Mouse (Mus musculus) v-Abl transformed pro-B cells (cell line): ENCODE results near the gene Pcca.

Experiments
- in situ Hi-C, 2 experiments: fragments of 400-800 bp; cut with MboI; formaldehyde crosslinking; loops; one replicate each; pipeline ENCODE4 v1.15.1; 2025; ENCODE audit not compliant: unreplicated experiment in 2 of 2

Pcca gene

DNA sequence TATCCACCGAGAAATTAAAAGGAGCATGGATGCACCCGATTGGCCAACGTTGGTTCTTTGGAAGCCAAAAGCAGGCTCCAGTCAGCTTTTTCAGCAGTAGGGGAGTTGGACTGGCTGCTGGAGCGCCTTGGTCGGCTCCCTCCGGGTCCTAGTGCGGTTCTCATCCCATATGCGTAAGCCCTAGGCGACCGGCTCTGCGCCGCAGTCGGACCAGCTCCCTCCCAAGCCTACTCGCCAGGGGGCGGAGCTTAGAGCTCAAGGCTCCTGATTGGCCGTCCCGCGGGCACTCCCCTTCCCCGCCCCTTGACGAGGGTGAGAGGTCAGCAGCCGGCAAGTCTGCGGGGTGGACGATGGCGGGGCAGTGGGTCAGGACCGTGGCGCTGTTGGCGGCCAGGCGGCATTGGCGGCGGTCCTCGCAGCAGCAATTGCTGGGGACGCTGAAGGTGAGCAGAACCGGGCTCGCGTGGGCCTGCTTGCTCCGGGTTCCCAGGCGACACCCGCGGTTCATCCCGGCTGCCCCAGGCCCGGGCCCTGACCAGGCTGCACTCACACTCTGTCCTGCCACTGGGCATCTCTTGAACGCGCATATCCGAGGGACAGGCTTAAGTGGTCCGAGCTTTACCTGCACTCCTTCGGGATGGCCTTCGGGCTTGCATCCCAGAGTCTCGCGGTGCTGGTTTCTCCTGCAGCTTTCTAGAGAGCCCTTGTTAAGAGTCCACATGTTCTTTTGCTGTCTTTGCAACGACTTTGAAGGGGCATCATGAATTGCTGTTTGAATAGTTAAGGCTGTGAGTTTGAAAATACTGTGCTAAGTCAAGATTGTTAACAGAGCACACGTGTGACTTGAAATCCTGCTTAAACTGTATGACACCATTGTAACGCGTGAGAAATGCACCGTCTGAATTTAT is at the start of gene Pcca:
Pcca (plus strand) TSS at position 308 of the 908 bp plus-strand sequence.
- in situ Hi-C loops, result no loop called here

DNA sequence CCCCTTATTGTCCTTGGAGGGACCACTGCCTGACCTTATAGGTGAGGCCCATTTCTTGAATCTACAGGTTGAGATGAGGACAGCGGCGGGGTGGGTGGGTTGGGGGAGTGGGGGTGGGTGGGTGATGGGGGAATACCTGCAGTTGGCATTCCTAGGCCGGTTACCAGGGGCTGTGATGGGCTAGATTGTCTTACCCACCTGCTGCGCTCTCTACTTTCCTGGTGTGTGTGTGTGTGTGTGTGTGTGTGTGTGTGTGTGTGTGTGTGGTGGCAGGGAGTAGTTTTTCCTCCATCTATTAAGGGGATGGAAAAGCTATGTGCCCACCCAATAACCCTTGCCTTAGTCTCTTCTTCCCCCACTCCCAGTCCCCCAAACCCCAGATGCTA is 49.7 kb upstream of the Pcca start:
- in situ Hi-C loops, result no loop called here

DNA sequence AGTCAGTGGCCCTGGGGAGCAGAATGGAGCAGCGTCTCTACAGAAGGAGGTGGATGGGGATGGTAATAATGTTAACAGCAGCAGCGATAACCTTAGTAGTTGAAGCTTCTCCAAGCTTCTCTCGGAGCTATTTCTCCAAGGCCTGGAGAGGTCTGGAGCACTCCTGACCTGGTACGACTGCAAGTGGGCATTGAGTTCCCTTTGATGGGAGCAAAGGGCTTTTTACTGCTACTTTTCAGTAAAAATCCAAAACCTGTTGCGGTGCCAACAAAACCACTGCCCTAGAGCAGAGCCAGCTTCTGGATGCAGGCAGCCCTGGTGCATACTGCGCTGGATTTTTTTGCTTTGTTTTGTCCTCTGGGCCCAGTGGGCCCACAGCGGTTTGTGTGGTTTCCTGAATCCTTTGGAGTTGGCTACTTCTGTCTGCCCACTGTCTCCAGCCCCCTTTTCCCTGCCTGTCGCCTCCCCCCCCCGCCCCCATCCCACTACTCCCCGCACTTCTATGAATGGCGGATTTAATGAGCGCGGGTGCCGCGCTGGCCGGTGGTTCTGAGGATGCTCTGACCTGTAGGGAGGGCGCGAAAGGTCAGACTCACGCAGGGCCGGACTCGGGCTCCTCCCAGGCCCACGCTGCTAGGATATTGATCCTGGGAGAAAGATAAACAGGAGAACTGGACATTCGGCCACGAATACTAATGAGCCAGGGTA is 49.1 kb upstream of the Pcca start:
- in situ Hi-C loops, result no loop called here

DNA sequence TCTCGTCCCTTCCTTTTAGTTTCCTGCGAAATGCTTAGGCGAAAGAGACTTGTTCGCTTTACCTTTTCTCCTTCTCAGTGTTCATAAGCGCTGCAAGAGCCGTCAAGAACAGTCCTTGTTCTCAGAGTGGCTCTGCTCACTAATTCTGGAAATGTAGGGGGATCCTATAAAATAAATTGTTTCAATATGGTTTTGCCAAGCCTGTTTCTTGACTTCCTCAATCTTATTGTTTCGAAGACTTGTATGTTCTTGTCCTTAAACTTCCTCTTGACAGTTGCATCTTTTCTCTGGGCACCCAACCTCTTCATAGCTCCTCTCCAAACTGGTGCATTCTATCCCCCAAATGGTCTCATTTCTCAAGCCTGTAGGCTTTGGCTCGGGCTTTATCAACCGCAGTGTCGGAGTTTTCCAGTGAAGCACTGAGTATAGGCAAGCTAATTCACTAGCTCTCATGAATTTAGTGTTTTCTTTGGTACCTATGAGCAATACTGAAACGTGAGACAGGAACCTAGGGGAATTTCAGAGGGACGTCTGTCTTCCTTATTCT is 48.4 kb upstream of the Pcca start:
- in situ Hi-C loops, result no loop called here

DNA sequence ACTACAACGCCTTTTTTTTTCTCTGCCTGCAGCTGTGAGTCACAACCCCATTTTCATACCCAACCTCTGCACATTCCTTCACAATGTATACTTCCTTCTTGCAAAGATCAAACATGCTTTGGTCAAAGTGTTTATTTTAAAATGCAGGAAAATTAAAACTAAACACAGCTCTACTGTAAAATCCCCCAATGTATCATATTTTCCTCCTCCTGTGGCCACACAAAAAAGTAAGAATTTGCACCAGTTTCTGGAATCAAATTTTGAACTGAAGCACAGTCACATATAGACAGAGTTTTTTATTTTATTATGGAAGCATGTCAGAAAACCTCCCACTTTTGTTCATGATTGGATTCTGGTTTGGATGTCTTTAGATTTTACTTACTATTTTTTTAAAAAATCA is 47.5 kb upstream of the Pcca start:
- in situ Hi-C loops, result no loop called here

DNA sequence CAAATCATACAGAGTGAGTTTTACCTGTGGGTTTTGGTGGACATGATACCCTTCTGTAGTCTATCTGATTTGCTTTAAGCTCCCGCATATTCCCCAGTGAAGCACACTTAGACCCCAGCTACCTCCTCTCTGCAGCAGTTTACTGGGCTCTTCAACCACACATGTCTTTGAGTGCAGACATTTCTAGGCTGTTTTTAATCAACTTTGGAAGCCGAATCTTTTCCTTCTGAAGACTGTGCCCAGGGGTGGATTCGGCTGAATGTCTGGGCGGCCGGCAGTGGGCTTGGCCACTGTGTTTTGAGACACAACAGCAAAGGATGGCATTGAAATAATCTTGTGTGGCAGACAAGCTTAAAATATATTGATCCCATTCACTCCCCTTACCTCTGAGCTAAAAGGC is 46.8 kb upstream of the Pcca start:
- in situ Hi-C loops, result no loop called here

DNA sequence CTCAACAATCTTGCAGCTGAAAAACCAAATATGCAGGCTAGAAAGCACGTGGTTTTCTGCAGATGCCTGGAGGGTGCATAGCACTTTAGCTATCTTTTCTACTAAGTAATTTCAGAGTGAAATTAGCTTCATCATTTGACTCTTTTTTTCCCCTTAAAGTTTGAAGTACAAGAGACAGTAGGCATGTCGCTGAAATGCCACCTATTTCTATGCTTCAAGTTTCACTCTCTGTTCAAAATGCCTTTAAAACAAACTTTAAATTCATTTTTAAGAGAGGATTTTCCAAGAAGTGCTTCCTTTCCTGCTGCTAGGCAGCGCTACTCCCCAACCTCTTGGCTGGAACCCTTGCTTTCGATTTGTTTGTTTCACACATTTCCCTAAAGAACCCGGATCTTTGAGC is 45.1 kb upstream of the Pcca start:
- in situ Hi-C loops, result no loop called here

DNA sequence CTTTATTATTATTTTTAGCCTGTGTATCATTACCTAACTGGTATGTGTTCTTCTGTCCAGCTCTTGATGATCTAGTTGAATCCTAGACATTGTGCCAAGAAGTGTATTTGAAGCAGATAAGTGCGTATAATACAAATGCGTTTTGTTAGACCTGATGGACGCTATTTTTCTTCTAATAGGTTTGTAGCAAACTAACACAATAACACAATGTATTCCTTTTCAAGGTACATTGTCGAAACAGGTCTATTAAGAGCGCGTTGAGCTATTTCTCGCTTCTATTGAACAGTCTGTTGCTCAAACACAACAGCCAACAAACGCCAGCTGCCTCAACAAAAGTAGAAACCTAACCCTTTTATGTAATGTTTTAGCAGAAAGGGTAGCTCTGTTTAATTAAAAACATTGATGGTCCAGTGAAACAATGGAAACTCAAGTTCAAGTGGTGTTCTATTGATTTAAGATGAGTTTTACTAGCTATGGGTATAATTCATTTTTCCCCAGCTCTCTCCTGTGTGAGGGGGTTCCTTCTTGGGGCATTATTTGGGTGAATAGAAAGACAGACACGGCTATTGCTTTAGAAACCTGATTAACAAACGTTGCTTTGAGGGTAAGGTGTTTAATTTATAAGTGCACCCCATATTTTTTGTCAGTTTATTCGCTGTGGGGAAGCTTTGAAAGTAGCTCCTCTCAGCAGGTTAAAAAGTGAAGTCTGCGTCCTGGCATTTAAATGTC is 44.3 kb upstream of the Pcca start:
- in situ Hi-C loops, result no loop called here

DNA sequence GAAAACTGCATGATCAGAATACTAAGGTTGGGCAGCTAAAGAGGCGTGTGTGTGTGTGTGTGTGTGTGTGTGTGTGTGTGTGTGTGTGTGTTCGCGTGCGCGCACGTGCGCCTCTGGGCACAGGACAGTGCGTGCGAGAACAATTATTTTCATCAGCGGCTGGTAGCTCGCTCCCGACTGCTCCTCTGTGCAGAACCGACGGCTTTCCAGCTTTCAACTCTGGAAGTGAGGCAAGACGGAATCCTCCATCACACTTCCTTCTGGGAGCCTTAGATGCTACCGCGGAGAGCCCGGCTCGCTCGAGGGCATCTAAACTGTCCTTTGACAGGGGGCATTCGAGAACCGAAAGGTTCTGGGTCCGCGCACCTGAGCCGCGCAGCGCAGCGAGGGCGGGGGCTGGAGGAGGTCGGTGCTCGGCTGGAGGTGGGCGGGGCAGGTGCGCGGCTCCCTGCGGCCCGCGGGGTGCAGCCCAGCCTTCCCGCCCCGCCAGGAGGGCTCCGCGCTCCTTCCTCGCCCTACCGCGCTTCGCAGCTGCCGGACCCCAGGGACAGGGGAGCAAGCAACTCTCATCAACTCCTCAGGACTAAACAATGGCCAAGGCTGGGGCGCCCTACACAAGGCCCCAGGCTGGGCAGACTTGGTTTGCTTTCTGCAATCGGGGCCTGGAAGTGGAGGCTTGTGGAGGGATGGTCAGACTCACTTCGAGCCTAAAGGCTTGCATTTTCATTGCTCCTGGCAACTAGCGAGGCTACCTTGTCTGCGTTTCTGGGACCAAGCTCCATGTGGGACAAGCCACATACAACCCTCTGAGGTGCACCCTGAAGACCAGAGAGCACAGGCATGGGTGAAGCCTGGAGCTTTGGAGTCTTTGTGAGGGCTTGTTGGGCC is 43.4 kb upstream of the Pcca start, which contains the start of gene Gm10837:
Gm10837 (plus strand) TSS at position 146 of the 888 bp plus-strand sequence.
- in situ Hi-C loops, result no loop called here

DNA sequence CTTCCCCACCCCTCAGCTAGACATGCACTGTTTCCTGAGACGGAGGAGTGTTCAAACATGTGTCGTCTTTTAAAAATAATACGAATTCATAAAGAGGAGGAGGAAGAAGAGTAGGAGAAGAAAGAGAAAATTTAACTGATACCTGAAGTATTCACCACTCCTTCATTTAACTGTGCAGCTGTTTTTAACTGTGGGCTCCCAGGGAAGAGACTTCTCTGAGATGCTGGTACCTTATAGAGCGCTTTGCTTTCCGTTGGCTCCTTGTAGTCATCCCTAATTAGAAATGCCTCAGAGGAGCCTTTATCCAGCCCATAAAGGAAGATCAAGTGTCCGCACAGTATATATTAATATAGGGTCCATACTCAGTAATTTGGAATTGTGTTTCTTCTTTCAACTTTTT is 42.6 kb upstream of the Pcca start:
- in situ Hi-C loops, result no loop called here

DNA sequence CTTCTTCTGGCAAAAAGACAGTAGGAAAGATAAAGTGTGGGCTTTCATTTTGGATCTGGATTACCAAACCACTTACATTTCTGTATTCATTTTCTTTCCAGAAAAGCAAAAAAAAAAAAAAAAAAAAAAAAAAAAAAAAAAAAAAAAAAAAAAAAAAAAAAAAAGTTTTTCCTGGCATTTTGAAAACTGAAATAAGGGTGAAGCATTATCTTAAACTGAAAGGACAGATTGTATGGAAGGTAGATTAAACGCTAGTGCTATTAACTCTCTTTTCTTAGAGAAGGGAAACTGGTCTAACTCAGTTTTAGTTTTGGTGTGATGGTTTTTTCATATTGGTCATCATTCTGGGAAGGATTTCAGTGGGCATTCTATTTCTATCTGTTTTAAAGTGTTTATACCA is 42.1 kb upstream of the Pcca start:
- in situ Hi-C loops, result no loop called here

DNA sequence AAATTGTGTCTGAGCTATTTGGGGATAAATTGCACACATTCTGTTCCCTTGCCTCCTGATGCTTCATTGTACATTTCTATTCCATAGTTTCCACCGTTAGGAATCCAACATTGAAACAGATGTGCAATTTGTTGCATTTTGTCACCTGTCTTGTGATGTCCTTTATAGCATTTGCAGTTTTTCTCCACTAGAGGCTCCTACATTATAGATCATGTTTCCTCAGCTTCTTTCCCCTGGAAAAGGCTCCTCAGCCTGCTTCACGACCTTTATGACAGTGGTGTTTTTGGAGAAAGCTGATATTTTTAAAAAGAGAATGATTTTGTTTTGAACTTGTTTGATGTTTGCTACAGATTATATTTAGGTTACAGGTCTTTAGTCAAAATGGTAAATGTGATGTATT is 25.1 kb upstream of the Pcca start:
- in situ Hi-C loops, result no loop called here

DNA sequence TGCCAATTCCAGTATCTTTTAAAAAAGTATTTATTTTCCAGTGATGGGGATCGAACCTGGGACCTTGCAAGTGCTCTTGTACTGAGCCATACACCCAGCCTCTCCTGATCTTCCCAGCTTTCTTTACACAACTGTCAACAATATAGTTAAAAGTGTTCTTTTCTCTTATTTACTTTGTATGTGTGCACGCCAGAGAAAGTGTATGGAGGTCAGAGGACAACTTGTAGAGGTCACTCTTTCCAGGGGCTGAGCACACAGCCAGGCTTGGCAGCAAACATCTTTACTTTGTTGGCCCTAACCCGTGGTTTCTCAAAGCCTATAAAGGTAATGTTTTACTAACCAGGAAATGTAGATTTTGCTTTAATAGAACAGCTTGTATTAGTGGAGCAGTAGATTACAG is 22.6 kb upstream of the Pcca start:
- in situ Hi-C loops, result loop anchor here (5.0 kb wide), 2 partner anchors 36 to 366 kb away; no protein-coding TSS in a partner anchor

DNA sequence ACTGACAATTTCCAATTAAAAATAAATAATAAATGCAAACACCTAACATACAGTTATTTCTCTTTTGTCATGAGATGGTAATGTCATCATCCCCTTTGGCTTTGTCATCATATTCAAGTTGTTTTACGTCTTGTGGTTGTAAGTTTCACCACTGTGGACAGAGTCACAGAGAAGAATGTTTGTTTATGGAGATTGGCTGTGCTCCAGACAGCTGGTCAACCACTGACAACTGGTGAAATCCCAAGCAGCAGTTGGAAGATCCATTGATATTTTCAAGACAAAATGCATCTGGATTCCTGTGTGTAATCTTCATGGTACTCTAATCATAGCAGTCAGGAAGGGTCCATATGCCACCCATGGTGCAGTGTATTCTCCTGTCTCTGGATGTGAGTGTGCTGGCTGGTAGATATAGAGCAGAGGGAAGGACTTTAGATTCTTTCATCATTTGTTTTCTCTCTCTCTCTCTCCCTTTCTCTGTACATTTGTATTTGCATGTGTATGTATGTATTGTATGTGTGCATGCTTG is 20.6 kb upstream of the Pcca start:
- in situ Hi-C loops, result loop anchor here (5.0 kb wide), 2 partner anchors 34 to 364 kb away; no protein-coding TSS in a partner anchor

DNA sequence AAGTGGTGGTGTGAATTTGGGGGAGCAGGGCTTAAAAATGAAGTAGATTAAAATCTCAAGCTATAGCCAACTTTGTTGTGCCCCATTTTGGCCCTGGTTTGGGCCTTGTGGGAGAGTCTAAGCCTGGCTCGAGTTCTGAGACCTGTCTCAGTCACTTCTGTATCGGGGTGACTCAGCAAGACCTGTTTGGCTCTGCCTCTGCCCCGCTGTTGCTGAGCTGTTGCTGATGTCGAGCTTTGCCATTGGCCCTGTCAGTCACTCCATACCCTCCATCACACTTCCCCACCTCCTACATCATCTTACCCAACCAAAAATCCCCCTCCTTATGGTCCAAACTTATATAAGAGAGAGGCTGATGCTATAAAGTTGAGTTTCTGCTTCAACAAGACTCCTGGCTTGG is 5.6 kb upstream of the Pcca start:
- in situ Hi-C loops, result no loop called here

DNA sequence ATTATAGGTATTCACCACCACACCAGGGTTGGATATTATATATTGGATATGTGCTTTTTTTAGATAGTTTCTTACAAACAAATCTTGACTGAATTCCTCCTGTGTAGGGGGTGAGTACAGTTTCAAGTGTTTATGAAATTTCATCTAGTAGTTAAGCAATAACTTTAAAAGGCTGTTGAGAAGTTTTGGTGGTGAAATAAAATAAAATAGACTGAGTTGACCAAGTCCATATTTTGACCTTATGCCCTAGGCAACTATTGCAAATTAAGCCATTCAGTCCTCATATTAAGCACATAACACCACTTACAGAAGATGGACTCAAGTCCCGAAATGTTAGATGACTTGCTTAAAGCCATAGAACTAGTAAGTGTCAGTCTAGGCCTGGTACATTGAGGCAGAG is 1.9 kb downstream of the Pcca start:
- in situ Hi-C loops, result no loop called here

DNA sequence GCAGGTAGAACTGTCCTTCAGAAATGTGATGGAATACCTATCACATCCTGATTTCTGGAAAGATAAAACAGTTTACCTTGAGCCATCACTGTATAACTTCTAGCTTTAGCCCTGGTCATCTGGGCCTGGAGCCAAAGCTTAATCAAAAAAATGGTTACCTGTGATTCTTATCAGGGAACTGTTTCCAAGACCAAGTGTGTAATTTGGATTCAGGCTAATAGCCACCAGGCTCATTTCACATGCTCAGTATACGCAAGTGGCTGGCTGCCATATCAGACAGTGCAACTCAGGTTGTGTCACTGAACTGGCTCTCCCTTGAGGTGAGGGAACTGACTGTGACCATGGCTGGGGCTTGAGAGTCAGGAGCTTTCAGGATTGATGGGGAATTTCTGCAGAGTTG is 14.3 kb downstream of the Pcca start:
- in situ Hi-C loops, result loop anchor here in 1 of 2 experiments (5.0 kb wide), 1 partner anchor 36 kb away; no protein-coding TSS in a partner anchor

DNA sequence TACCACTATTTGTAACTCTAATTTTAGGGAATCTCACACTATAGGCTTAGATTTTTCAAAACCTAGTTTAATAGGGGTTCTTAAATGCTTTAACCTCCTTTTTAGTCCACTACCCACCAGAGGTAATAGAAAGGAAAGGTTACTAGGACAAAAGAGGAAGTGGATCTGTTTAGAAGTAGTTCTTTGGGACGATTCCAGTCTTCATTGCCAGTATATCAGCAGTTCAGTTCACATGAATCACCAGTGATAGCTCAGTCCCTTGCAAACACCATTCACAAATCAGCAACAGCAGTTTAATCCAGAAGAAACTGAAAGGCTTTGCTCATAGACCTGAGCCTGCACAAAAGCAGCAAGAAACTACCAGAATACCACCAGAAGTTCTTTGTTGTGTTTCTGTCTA is 14.8 kb downstream of the Pcca start:
- in situ Hi-C loops, result loop anchor here in 1 of 2 experiments (5.0 kb wide), 1 partner anchor 37 kb away; no protein-coding TSS in a partner anchor

DNA sequence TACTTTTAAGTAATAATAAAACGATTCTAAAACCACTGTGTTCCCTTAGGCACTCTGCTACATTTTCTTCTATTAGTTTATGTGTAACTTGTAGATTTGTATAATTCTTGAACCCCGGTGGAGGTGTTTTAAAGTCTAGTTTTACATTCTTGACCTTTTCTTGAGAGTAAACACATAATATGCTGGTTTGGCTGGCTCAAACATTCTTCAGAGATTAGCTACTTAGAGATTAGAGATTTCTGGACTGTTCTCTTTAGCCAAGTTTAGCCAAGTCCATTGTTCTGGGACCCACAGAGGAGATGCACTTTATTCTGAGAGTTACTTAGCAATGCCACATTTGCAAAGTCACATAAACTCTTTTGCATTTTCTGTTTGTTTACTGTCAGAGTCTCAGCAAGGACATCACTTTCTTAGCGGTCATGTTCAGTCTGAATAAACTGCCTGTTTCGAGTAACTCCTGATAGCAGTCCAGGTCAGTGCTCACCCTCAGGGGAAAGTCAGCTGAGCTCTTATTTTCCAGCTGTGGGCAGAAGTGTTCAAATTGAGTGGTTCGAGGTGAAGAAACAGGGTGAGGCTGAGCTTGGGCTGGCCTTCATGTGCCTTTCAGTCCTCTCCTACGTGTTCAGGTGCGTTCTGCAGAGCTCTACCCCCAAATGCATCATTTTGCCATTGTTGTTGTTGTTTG is 18.8 kb downstream of the Pcca start:
- in situ Hi-C loops, result loop anchor here (25.0 kb wide), 3 partner anchors 309 to 1166 kb away; partner anchors contain the start of gene Stk24 (in 1 of the 2)
